Mouse (Mus musculus) urinary bladder, postnatal 36 days (tissue): ENCODE data around the gene Ppard.
"Not testable (repeated sequence)": the region's sequence is repeated elsewhere in the genome, so short reads cannot be mapped to it uniquely, and the experiment has no call there.

ENCODE experiments used
- DNase-seq, 2 experiments: peaks; one replicate each; pipeline ENCODE4 v3.0.0; 2022; ENCODE audit warnings: low spot score in 2 of 2, mixed read lengths in 1 of 2

Gene Ppard

GRCm38 (mm10) chr17:28313880-28314225, 81.4 kb downstream of the Ppard start:
- DNase-seq, result no peak

GRCm38 (mm10) chr17:28315611-28316160, 83.2 kb downstream of the Ppard start:
- no peak for DNase-seq

GRCm38 (mm10) chr17:28316476-28316875, 84.0 kb downstream of the Ppard start:
- no peak for DNase-seq

- DNase-seq, result no peak
Measured at GRCm38 (mm10) chr17:28317091-28317490, 84.6 kb downstream of the Ppard start.

- no peak for DNase-seq
Measured at GRCm38 (mm10) chr17:28317725-28318124, 85.2 kb downstream of the Ppard start.

GRCm38 (mm10) chr17:28321700-28322099, 89.2 kb downstream of the Ppard start:
- DNase-seq, result no peak

GRCm38 (mm10) chr17:28323786-28324185, 91.3 kb downstream of the Ppard start:
- no peak for DNase-seq

- not testable (repeated sequence) for DNase-seq
Measured at GRCm38 (mm10) chr17:28324416-28324815, 91.9 kb downstream of the Ppard start.

GRCm38 (mm10) chr17:28325751-28326150, 93.3 kb downstream of the Ppard start:
- DNase-seq, result no peak

- no peak for DNase-seq
Measured at GRCm38 (mm10) chr17:28326951-28327350, 94.5 kb downstream of the Ppard start.

- DNase-seq, result no peak
Measured at GRCm38 (mm10) chr17:28327673-28328325, 95.3 kb downstream of the Ppard start.

GRCm38 (mm10) chr17:28328366-28328928, 95.9 kb downstream of the Ppard start, which contains the start of gene Rpl10a:
Gene Rpl10a (plus strand): TSS chr17:28328471.
- peak; percentile 96 to 97 for DNase-seq

GRCm38 (mm10) chr17:28328946-28329345, 96.4 kb downstream of the Ppard start:
- DNase-seq, result no peak

GRCm38 (mm10) chr17:28329503-28330231, 97.2 kb downstream of the Ppard start:
- no peak for DNase-seq

- DNase-seq, result no peak
Measured at GRCm38 (mm10) chr17:28330232-28330546, 97.7 kb downstream of the Ppard start.

GRCm38 (mm10) chr17:28330590-28330989, 98.1 kb downstream of the Ppard start:
- not testable (repeated sequence) for DNase-seq

GRCm38 (mm10) chr17:28331241-28332112, 99.0 kb downstream of the Ppard start:
- no peak for DNase-seq

GRCm38 (mm10) chr17:28332113-28332914, 99.8 kb downstream of the Ppard start:
- no peak for DNase-seq

GRCm38 (mm10) chr17:28332915-28333546, 100.5 kb downstream of the Ppard start:
- DNase-seq, result no peak

GRCm38 (mm10) chr17:28335267-28335666, 102.8 kb downstream of the Ppard start:
- DNase-seq, result no peak

GRCm38 (mm10) chr17:28337547-28337946, 105.0 kb downstream of the Ppard start:
- no peak for DNase-seq
